Mouse (Mus musculus) ES-E14 (cell line): ENCODE data around the gene Sun2. TPM values are rescaled to one million over a fixed set of nuclear protein-coding genes. Genes with fewer than 3 reads are reported as not detected.

Experiments
- DNase-seq: peaks from one replicate; pipeline ENCODE4 v3.0.0-alpha.2; 2013; ENCODE audit warnings: low read depth, low spot score
- H3K27ac ChIP-seq: 2 replicates; pipeline ENCODE4 v1.5.1; 2012; ENCODE audit warnings: low read depth, mild to moderate bottlenecking, low read length, moderate library complexity, mixed read lengths; ENCODE audit not compliant: poor library complexity, insufficient read depth, severe bottlenecking
- H3K36me3 ChIP-seq: 2 replicates; pipeline ENCODE4 v1.6.1; 2012; ENCODE audit warnings: mild to moderate bottlenecking, low read length, moderate library complexity, mixed read lengths; ENCODE audit not compliant: control insufficient read depth, poor library complexity, insufficient read depth, severe bottlenecking
- H3K4me1 ChIP-seq, 2 experiments: fragments of 150-350 bp in 1 of 2; sonication (generic) in 1 of 2; 2 replicates each; pipeline ENCODE4 v1.6.1; 2012; ENCODE audit warnings: low read length in 2 of 2, mild to moderate bottlenecking in 1 of 2, mixed read lengths in 1 of 2; ENCODE audit not compliant: control insufficient read depth in 2 of 2, insufficient read depth in 2 of 2, poor library complexity in 1 of 2
- H3K4me3 ChIP-seq, 2 experiments: fragments of 150-350 bp in 1 of 2; sonication (generic) in 1 of 2; 2 replicates each; pipeline ENCODE4 v1.5.1; 2012; ENCODE audit warnings: low read length in 2 of 2, low read depth in 1 of 2, mild to moderate bottlenecking in 1 of 2, mixed read lengths in 1 of 2; ENCODE audit not compliant: insufficient read depth in 1 of 2, poor library complexity in 1 of 2, severe bottlenecking in 1 of 2
- H3K9ac ChIP-seq: 2 replicates; pipeline ENCODE4 v1.6.1; 2012; ENCODE audit warnings: low read depth, mild to moderate bottlenecking, low read length, mixed read lengths; ENCODE audit not compliant: poor library complexity, insufficient read depth, severe bottlenecking
- H3K9me3 ChIP-seq: fragments of 150-350 bp; sonication (generic); 2 replicates; pipeline ENCODE4 v1.6.1; 2012; ENCODE audit warnings: low read depth, mild to moderate bottlenecking, low read length; ENCODE audit not compliant: control insufficient read depth, insufficient read depth
- CHD2 ChIP-seq: IDR thresholded peaks from 2 replicates; pipeline ENCODE4 v1.6.1; 2014; ENCODE audit warnings: mild to moderate bottlenecking, low read depth, low read length, inconsistent platforms
- HCFC1 ChIP-seq: IDR thresholded peaks from 2 replicates; pipeline ENCODE4 v1.6.1; 2012; ENCODE audit warnings: low read length, inconsistent platforms, borderline replicate concordance; ENCODE audit not compliant: insufficient read depth
- MAFK ChIP-seq: IDR thresholded peaks from 2 replicates; pipeline ENCODE4 v1.6.1; 2014; ENCODE audit warnings: mild to moderate bottlenecking, low read depth, low read length, inconsistent platforms; ENCODE audit not compliant: insufficient read depth
- ZC3H11A ChIP-seq: IDR thresholded peaks from 2 replicates; pipeline ENCODE4 v1.6.1; 2012; ENCODE audit warnings: low read depth, mild to moderate bottlenecking, inconsistent platforms, low read length, borderline replicate concordance
- ZNF384 ChIP-seq: IDR thresholded peaks from 2 replicates; pipeline ENCODE4 v1.6.1; 2012; ENCODE audit warnings: low read depth, low read length, inconsistent platforms
- in situ Hi-C, 2 experiments: fragments of 600-800 bp; cut with MboI; formaldehyde crosslinking; loops; one replicate each; pipeline ENCODE4 v1.15.1; 2025; ENCODE audit warnings: low sequenced_read_pairs in 2 of 2, inconsistent platforms in 1 of 2; ENCODE audit not compliant: unreplicated experiment in 2 of 2
- total RNA-seq: library from RNA; depleted of rRNA; stranded (reverse); fragments of 300-350 nt; gene quantifications from 2 replicates; pipeline ENCODE4 v1.2.3, GENCODE M21; 2012

Sun2 gene
- total RNA-seq, 1 experiment: 29.8 TPM

- no peak for DNase-seq
- in situ Hi-C loops: no loop called here
- no peak overlapping the region for H3K9ac ChIP-seq
- no peaks in the 10 kb centered on the region for H3K9me3 ChIP-seq
- H3K4me3 ChIP-seq: no peak overlapping the region
- H3K27ac ChIP-seq: no peak overlapping the region
- no peaks in the 10 kb centered on the region for H3K4me1 ChIP-seq
- peaks cover 40% of the 10 kb centered on the region for H3K36me3 ChIP-seq
- TF ChIP-seq CHD2 (no peak), MAFK (no peak), ZNF384 (no peak), ZC3H11A (no peak), HCFC1 (no peak)
Observed at GRCm38 (mm10) chr15:79720267-79720666, 22.1 kb downstream of the Sun2 start.

DNA sequence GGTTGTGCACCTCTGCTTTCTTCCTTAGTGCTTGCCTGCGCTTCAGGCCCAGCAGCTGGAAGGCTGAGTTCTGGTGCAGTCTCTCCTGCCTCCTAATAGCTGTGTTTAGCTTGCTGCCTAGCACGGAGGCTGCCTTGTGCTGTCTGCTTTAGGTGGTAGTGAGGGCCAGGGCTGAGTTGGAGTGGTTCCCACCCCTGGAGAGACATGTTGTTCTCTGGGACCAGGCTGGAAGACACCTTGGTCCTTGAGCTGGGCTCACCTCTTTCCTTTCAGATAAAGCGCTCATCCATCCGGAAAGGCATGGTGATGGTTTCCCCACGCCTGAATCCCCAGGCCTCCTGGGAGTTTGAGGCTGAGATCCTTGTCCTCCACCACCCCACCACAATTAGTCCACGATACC lies 25.6 kb downstream of the Sun2 start:
- no peak for DNase-seq
- Histone ChIP-seq H3K9me3 (no peaks in the 10 kb centered on the region), H3K27ac (no peak overlapping the region), H3K36me3 (peaks cover 61% of the 10 kb centered on the region), H3K4me3 (no peak overlapping the region), H3K9ac (no peak overlapping the region), H3K4me1 (no peaks in the 10 kb centered on the region)
- TF ChIP-seq CHD2 (no peak), ZNF384 (no peak)
- in situ Hi-C loops: no loop called here

DNA sequence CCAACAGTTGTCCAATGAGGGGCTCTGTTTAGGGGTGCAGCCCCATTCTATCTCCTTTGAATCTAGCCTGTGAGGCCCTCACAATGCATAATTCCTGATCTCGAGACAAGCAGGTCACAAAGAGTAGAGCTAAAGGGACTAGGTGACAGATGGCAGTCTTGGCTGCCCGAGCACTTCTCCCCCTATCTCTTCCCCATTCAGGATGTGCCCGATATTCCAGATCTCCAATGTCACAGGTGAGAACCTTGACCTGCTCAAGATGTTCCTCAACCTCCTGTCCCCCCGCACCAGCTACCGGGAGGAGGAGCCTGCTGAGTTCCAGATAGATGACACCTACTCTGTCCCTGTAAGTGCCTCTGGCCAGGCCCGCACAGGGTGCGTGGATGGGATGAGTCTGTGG lies 26.7 kb downstream of the Sun2 start:
- TF ChIP-seq CHD2 (no peak), MAFK (no peak), ZC3H11A (no peak), ZNF384 (no peak), HCFC1 (no peak)
- DNase-seq: no peak
- in situ Hi-C loops: no loop called here
- Histone ChIP-seq H3K36me3 (peaks cover 67% of the 10 kb centered on the region), H3K4me1 (no peaks in the 10 kb centered on the region), H3K27ac (no peak overlapping the region; the same call in 1 of the 2 replicates), H3K9me3 (no peaks in the 10 kb centered on the region), H3K9ac (no peak overlapping the region), H3K4me3 (no peak overlapping the region)

- Histone ChIP-seq H3K36me3 (peaks cover 48% of the 10 kb centered on the region), H3K27ac (no peak overlapping the region; the same call in 1 of the 2 replicates), H3K9me3 (no peaks in the 10 kb centered on the region), H3K4me3 (no peak overlapping the region), H3K4me1 (no peaks in the 10 kb centered on the region), H3K9ac (no peak overlapping the region)
- in situ Hi-C loops: no loop called here
- DNase-seq: peak; percentile 19
- no peak for TF ChIP-seq CHD2
- TF ChIP-seq MAFK: no peak
- no peak for TF ChIP-seq ZC3H11A
- no peak for TF ChIP-seq ZNF384
- no peak for TF ChIP-seq HCFC1
Observed at GRCm38 (mm10) chr15:79708229-79708822, 34.0 kb downstream of the Sun2 start.

- in situ Hi-C loops: no loop called here
- DNase-seq: no peak
- H3K4me1 ChIP-seq: no peaks in the 10 kb centered on the region
- H3K9ac ChIP-seq: no peak overlapping the region
- H3K4me3 ChIP-seq: no peak overlapping the region
- H3K9me3 ChIP-seq: no peaks in the 10 kb centered on the region
- TF ChIP-seq HCFC1 (no peak), CHD2 (no peak), ZC3H11A (no peak), MAFK (no peak), ZNF384 (no peak)
- H3K27ac ChIP-seq: no peak overlapping the region
- H3K36me3 ChIP-seq: peaks cover 36% of the 10 kb centered on the region; the same call in 1 of the 2 replicates
Observed at GRCm38 (mm10) chr15:79706603-79707214, 35.6 kb downstream of the Sun2 start.
